Mouse (Mus musculus): Measurements from ENCODE around the gene Gm42417.

DNA sequence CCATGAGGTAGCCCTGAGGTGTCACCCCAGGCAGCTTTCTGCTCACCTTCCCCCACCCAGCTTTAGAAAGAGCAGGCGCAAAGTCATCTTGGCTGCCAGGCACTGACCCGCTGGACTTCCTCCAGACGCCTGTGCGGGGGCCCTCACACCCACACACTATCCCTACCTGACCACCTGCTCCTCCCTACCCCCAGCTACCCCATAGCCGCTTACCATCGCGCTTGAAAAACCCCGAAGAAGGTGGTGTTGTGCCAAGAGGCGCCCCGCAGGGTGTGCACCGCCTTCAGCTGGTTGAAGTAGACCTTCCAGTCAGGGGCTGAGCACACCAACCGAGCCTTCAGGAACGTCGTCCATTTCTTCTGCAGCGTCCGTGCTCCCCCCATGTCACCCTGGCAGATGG, 13.3 kb upstream of the Gm42417 start:
- TF ChIP-seq POLR2A (IDR thresholded peaks at IDR 0.05; ENCODE audit: control insufficient read depth, extremely low read depth, insufficient read depth, low read length, poor library complexity): no peak
- no peak for TF ChIP-seq CTCF (IDR thresholded peaks at IDR 0.05; ENCODE audit: borderline replicate concordance, control insufficient read depth, extremely low read depth, insufficient read depth, low read length, poor library complexity)
